Mouse (Mus musculus): ENCODE data around the gene Syt16. TPM values are rescaled to one million over a fixed set of nuclear protein-coding genes. Genes with fewer than 3 reads are reported as not detected.

The Syt16 gene
- polyA plus RNA-seq, 1 experiment from 2014 or later: 0.04 TPM

DNA sequence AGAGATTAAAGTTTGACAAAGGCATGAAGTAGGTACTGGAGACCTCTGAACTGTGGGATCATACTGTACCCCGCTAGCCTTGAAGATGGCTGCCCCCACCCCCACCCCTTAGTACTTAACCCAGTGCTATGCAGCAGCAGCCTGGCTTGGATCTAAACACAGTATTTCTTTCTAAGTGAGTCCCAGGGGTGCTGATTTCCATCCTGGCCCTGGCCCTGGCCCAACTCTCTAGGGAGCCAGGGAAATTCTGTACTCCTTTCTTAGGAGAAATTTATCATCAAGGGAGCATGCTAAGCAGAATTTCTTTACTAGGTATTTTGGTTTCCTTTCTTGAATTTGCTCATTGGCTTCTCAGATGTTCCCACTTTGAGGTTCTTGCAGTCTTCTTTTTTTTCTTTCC lies 285.4 kb downstream of the Syt16 start:
- H3K36me3 ChIP-seq (ENCODE audit: insufficient read depth, low read length): no peaks in the 10 kb centered on the region
- H3K27ac ChIP-seq (ENCODE audit: low read length): no peak overlapping the region
- peaks cover 19% of the 10 kb centered on the region for H3K27me3 ChIP-seq (replicated peaks; ENCODE audit: insufficient read depth, low read length)
- H3K4me3 ChIP-seq (ENCODE audit: low read depth, low read length): no peak overlapping the region
- no peak for ATAC-seq
- no peak overlapping the region for H3K9ac ChIP-seq (replicated peaks; ENCODE audit: low read depth)
- H3K4me2 ChIP-seq (replicated peaks; ENCODE audit: low read depth, low read length): no peak overlapping the region
- H3K4me1 ChIP-seq (ENCODE audit: insufficient read depth, low read depth, low read length): no peaks in the 10 kb centered on the region; the same call in 1 of the 2 replicates
- 70% methylated on average over 1 of the region's 1 CpGs for WGBS
- H3K9me3 ChIP-seq (ENCODE audit: low read length): no peaks in the 10 kb centered on the region
- DNase-seq (ENCODE audit: low spot score): no peak
- no peak for TF ChIP-seq CTCF (IDR thresholded peaks at IDR 0.05)
- no peak for TF ChIP-seq EP300 (IDR thresholded peaks at IDR 0.05)

DNA sequence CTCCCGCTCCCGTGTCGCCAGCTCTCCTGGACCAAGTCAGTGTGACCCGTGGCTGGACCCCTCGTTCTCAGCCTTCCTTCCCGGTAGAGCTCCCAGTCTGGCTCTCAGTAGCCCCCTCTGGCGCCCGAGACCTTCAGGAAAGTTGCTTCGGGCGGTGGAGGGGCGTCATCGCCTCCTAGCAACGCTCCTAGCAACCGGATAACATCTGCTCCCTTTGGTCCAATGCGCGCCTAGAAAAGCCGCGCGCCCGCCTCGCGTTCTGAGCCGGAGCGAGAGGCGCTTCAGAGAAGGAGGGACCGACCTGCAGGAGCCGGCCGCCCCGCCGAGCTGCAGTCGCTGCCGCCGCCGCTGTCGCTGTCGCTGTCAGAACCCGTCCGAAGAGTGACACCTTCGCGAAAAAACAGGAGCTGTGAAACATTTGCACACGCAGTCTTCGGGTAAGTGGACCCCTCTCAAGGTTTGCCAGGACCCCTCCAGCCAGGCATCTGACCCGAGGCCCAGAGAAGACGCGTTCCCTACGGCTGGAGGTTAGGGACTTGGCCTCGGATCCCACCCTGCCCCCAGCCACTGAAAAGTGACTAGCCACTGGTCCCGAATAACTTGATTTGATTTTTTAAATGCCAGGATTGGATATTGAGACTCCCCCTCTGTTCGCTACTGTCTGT lies 286.7 kb downstream of the Syt16 start:
- TF ChIP-seq CTCF (IDR thresholded peaks at IDR 0.05) (peak; percentile 62), EP300 (IDR thresholded peaks at IDR 0.05) (no peak)
- DNase-seq (ENCODE audit: low spot score) (peak; percentile 76), ATAC-seq (peak; percentile 92)
- WGBS: under 1% methylated on average over 48 of the region's 49 CpGs
- Histone ChIP-seq H3K27me3 (replicated peaks; ENCODE audit: insufficient read depth, low read length) (peaks cover 19% of the 10 kb centered on the region), H3K4me2 (replicated peaks; ENCODE audit: low read depth, low read length) (peak overlapping the region; percentile 49), H3K9me3 (ENCODE audit: low read length) (no peaks in the 10 kb centered on the region), H3K4me3 (ENCODE audit: low read depth, low read length) (peak overlapping the region; percentile 21; the same call in 1 of the 2 replicates), H3K27ac (ENCODE audit: low read length) (no peak overlapping the region), H3K36me3 (ENCODE audit: insufficient read depth, low read length) (no peaks in the 10 kb centered on the region), H3K4me1 (ENCODE audit: insufficient read depth, low read depth, low read length) (no peaks in the 10 kb centered on the region; the same call in 1 of the 2 replicates), H3K9ac (replicated peaks; ENCODE audit: low read depth) (no peak overlapping the region)

DNA sequence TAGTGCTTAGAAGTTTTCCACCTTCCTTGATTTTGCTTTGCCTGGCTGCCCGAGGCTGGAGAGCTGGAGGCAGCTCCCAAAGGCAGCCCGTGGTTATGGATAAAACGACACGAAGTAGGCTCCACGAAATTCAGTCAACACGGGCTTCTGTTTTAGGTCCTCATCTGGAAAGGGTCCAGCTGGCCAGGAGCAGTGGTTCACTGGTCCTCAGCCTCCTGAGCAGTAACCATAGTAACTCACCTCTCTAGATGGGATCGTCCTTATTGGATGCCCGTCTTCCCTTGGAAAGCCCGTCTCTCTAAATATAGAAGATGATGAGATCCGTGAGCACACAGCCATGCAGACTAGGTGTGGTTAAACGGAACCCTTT lies 287.2 kb downstream of the Syt16 start:
- H3K4me3 ChIP-seq (ENCODE audit: low read depth, low read length): no peak overlapping the region
- H3K9ac ChIP-seq (replicated peaks; ENCODE audit: low read depth): no peak overlapping the region
- peaks cover 19% of the 10 kb centered on the region for H3K27me3 ChIP-seq (replicated peaks; ENCODE audit: insufficient read depth, low read length)
- no peak for DNase-seq (ENCODE audit: low spot score)
- ATAC-seq: no peak
- peak overlapping the region; percentile 49; the same call in 1 of the 2 replicates for H3K4me2 ChIP-seq (replicated peaks; ENCODE audit: low read depth, low read length)
- no peaks in the 10 kb centered on the region for H3K9me3 ChIP-seq (ENCODE audit: low read length)
- no peak overlapping the region for H3K27ac ChIP-seq (ENCODE audit: low read length)
- no peak for TF ChIP-seq CTCF (IDR thresholded peaks at IDR 0.05)
- no peak for TF ChIP-seq EP300 (IDR thresholded peaks at IDR 0.05)
- WGBS: 3% methylated on average over 11 of the region's 11 CpGs
- H3K4me1 ChIP-seq (ENCODE audit: insufficient read depth, low read depth, low read length): no peaks in the 10 kb centered on the region; the same call in 1 of the 2 replicates
- no peaks in the 10 kb centered on the region for H3K36me3 ChIP-seq (ENCODE audit: insufficient read depth, low read length)

DNA sequence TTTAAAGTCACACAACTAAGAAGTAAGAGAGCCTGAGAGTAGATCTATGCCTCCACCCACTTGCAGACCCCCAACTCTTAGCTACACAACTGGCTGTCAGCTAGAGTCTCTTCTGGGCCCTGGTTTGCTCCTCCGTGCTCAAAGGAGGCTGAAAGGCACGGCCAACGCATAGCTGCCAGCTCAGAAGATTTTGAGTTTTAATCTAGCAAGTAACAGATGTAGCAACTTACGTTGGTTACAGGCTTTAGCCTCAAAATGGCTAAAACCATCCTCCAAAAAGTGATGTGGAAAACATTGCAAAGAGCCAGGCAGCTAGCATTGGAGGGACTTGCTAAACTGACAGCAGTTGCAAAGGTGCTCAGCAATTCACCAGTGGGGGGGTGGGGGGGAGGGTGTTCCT lies 293.5 kb downstream of the Syt16 start:
- Histone ChIP-seq H3K9me3 (ENCODE audit: low read length) (no peaks in the 10 kb centered on the region), H3K4me3 (ENCODE audit: low read depth, low read length) (no peak overlapping the region), H3K4me2 (replicated peaks; ENCODE audit: low read depth, low read length) (no peak overlapping the region), H3K27me3 (replicated peaks; ENCODE audit: insufficient read depth, low read length) (no peaks in the 10 kb centered on the region), H3K36me3 (ENCODE audit: insufficient read depth, low read length) (no peaks in the 10 kb centered on the region), H3K27ac (ENCODE audit: low read length) (no peak overlapping the region), H3K4me1 (ENCODE audit: insufficient read depth, low read depth, low read length) (no peaks in the 10 kb centered on the region), H3K9ac (replicated peaks; ENCODE audit: low read depth) (no peak overlapping the region)
- WGBS: 71% methylated on average over 4 of the region's 4 CpGs
- DNase-seq (ENCODE audit: low spot score) (no peak), ATAC-seq (no peak)
- no peak for TF ChIP-seq EP300 (IDR thresholded peaks at IDR 0.05)
- TF ChIP-seq CTCF (IDR thresholded peaks at IDR 0.05): no peak

DNA sequence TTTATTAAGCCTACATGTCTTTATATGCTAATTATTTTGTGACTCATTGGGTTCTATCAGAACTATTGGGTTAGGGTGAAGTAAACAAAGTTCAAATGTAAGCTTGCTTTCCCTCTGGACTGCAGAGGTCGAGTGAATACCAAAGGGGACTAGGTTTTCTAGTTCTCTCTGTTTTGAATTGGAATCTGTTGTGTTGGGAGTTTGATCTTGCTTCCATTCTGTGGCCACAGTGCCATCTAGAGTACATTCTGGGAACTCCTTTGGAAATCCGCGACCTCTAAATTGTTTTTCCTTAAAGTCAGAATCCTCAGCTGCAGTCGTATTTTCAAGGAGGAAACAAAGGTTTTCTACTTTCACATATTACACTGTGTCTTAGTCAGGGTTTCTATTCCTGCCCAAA lies 296.2 kb downstream of the Syt16 start:
- no peaks in the 10 kb centered on the region for H3K27me3 ChIP-seq (replicated peaks; ENCODE audit: insufficient read depth, low read length)
- no peak for ATAC-seq
- no peaks in the 10 kb centered on the region for H3K4me1 ChIP-seq (ENCODE audit: insufficient read depth, low read depth, low read length)
- no peak overlapping the region for H3K27ac ChIP-seq (ENCODE audit: low read length)
- TF ChIP-seq CTCF (IDR thresholded peaks at IDR 0.05) (peak; percentile 76), EP300 (IDR thresholded peaks at IDR 0.05) (no peak)
- 5% methylated on average over 4 of the region's 4 CpGs for WGBS
- no peaks in the 10 kb centered on the region for H3K36me3 ChIP-seq (ENCODE audit: insufficient read depth, low read length)
- H3K4me2 ChIP-seq (replicated peaks; ENCODE audit: low read depth, low read length): no peak overlapping the region
- H3K4me3 ChIP-seq (ENCODE audit: low read depth, low read length): no peak overlapping the region
- no peaks in the 10 kb centered on the region for H3K9me3 ChIP-seq (ENCODE audit: low read length)
- DNase-seq (ENCODE audit: low spot score): peak; percentile 63
- no peak overlapping the region for H3K9ac ChIP-seq (replicated peaks; ENCODE audit: low read depth)

DNA sequence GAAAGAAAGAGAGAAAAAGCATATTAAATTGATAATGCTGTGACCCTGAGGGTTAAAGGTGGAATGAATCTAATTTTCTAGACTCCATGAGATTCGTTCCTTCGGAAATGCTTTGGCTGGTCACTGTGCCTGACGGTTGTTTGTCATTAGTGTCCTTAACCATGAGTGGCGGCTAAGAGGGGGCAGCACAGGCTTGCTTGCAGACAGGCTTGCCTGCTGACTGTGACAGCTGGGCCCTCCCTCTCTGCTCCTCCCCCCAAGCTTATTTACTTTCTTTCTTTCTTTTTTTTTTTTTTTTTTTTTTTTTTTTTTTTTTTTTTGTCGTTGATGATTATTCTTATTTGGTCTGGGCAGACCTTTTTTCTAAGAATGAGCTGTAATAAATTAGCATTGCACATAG lies 298.9 kb downstream of the Syt16 start:
- Histone ChIP-seq H3K4me1 (ENCODE audit: insufficient read depth, low read depth, low read length) (no peaks in the 10 kb centered on the region), H3K27me3 (replicated peaks; ENCODE audit: insufficient read depth, low read length) (no peaks in the 10 kb centered on the region), H3K4me3 (ENCODE audit: low read depth, low read length) (no peak overlapping the region), H3K36me3 (ENCODE audit: insufficient read depth, low read length) (no peaks in the 10 kb centered on the region), H3K9ac (replicated peaks; ENCODE audit: low read depth) (no peak overlapping the region), H3K9me3 (ENCODE audit: low read length) (no peaks in the 10 kb centered on the region), H3K27ac (ENCODE audit: low read length) (no peak overlapping the region), H3K4me2 (replicated peaks; ENCODE audit: low read depth, low read length) (no peak overlapping the region)
- no peak for TF ChIP-seq EP300 (IDR thresholded peaks at IDR 0.05)
- TF ChIP-seq CTCF (IDR thresholded peaks at IDR 0.05): no peak
- ATAC-seq (no peak), DNase-seq (ENCODE audit: low spot score) (no peak)
- 29% methylated on average over 5 of the region's 5 CpGs for WGBS

Data from lung, postnatal 0 days (tissue).